Mouse (Mus musculus) megakaryocyte, adult 5-6 weeks (primary cell): ENCODE data around the gene Ano4. TPM values are rescaled to one million over a fixed set of nuclear protein-coding genes. Genes with fewer than 3 reads are reported as not detected.

Experiments
- ATAC-seq: 2 replicates; pipeline ENCODE4 v1.8.0; 2016; ENCODE audit warnings: mild to moderate bottlenecking, inconsistent platforms; ENCODE audit not compliant: poor library complexity, severe bottlenecking
- total RNA-seq, 2 experiments: library from RNA; stranded (forward) in 1 of 2; stranded (reverse) in 1 of 2; fragments of 153-499, 151-499 nt in 1 of 2; fragments of 221-1000, 200-1000 nt in 1 of 2; gene quantifications; 2 replicates each; pipeline versions ENCODE4 v1.2.3 to v1.2.4; 2015 to 2017

Gene Ano4
- not detected in 2 replicates for total RNA-seq (2015)
- total RNA-seq (2017): not detected in 2 replicates

- ATAC-seq: 0 out of 2 replicates have a peak, but pooled peaks have one; percentile 36
Measured at GRCm38 (mm10) chr10:89344491-89345195, at the start of gene Ano4. Gene Ano4, minus strand, starts transcription at chr10:89344762.

- ATAC-seq: no peak
Measured at GRCm38 (mm10) chr10:89392687-89393086, 48.1 kb upstream of the Ano4 start.

GRCm38 (mm10) chr10:89391571-89392163 is 47.1 kb upstream of the Ano4 start:
- no peak for ATAC-seq

GRCm38 (mm10) chr10:89386461-89386860 is 41.9 kb upstream of the Ano4 start:
- ATAC-seq: no peak

GRCm38 (mm10) chr10:89383462-89383861 is 38.9 kb upstream of the Ano4 start:
- peak; percentile 94 for ATAC-seq

- ATAC-seq: no peak
Measured at GRCm38 (mm10) chr10:89377750-89378149, 33.2 kb upstream of the Ano4 start.

GRCm38 (mm10) chr10:89370051-89370450 is 25.5 kb upstream of the Ano4 start:
- no peak for ATAC-seq

- ATAC-seq: peak; percentile 69
Measured at GRCm38 (mm10) chr10:89358933-89359332, 14.4 kb upstream of the Ano4 start.

- ATAC-seq: peak; percentile 13; the same call in 1 of the 2 replicates
Measured at GRCm38 (mm10) chr10:89354639-89355038, 10.1 kb upstream of the Ano4 start.

- no peak for ATAC-seq
Measured at GRCm38 (mm10) chr10:89351416-89351815, 6.9 kb upstream of the Ano4 start.

GRCm38 (mm10) chr10:89345606-89346005 is 1.0 kb upstream of the Ano4 start:
- no peak for ATAC-seq

- ATAC-seq: 0 out of 2 replicates have a peak, but pooled peaks have one; percentile 17
Measured at GRCm38 (mm10) chr10:89345196-89345533, 603 bp upstream of the Ano4 start.

GRCm38 (mm10) chr10:89344132-89344490 is 451 bp downstream of the Ano4 start:
- no peak for ATAC-seq

GRCm38 (mm10) chr10:89343716-89344115 is 846 bp downstream of the Ano4 start:
- ATAC-seq: no peak

GRCm38 (mm10) chr10:89330261-89330660 is 14.3 kb downstream of the Ano4 start:
- ATAC-seq: peak; percentile 43; the same call in 1 of the 2 replicates

- ATAC-seq: no peak
Measured at GRCm38 (mm10) chr10:89329806-89330205, 14.8 kb downstream of the Ano4 start.

GRCm38 (mm10) chr10:89328876-89329275 is 15.7 kb downstream of the Ano4 start:
- ATAC-seq: no peak

- peak; percentile 80 for ATAC-seq
Measured at GRCm38 (mm10) chr10:89327004-89327511, 17.5 kb downstream of the Ano4 start.

- no peak for ATAC-seq
Measured at GRCm38 (mm10) chr10:89326383-89326782, 18.2 kb downstream of the Ano4 start.

GRCm38 (mm10) chr10:89307566-89307965 is 37.0 kb downstream of the Ano4 start:
- ATAC-seq: no peak

GRCm38 (mm10) chr10:89300346-89300745 is 44.2 kb downstream of the Ano4 start:
- ATAC-seq: no peak

GRCm38 (mm10) chr10:89292784-89293183 is 51.8 kb downstream of the Ano4 start:
- ATAC-seq: no peak
